Mouse (Mus musculus): ENCODE results near the gene Anapc1. TPM values are rescaled to one million over a fixed set of nuclear protein-coding genes. Genes with fewer than 3 reads are reported as not detected.
A peak's percentile ranks its signal among the peaks of the same experiment; 100 is the strongest.

Gene Anapc1
- total and polyA plus RNA-seq, 3 experiments = 51.7 to 146 (median 92.0) TPM

DNA sequence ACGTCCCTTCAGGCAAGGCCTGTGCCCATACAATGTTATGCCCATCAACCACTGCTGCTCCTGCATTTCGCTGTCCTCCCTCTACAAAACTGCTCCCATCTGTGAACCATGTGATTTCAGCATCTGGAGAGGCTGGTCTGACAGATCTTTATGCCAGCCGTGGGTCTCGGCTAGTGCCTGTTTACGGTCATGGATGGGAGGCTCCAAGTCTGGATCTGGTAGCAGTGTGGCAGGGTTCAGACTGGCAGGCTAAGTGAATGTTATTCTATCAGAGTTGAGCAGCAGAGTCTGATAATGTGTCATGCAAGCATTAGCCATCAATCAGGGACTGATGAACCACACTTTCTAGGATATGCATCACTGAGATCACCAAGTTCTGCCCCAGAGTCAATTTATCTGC is 104.3 kb downstream of the Anapc1 start:
- peaks cover 6% of the 10 kb centered on the region for H3K27me3 ChIP-seq (replicated peaks)
- dilution Hi-C loops (cut with MboI; ENCODE audit: extremely low pct_ligation_motif_present, extremely low pct_unique_long_range_greater_than_20kb, low sequenced_read_pairs) = no loop called here
- H3K4me1 ChIP-seq (ENCODE audit: control insufficient read depth in 1 of 2, insufficient read depth in 2 of 2) = no peaks in the 10 kb centered on the region
- DNase-seq (ENCODE audit: extremely low read depth) = no peak
- H3K9me3 ChIP-seq (replicated peaks; ENCODE audit: low read length) = no peaks in the 10 kb centered on the region
- no peak overlapping the region for H3K9ac ChIP-seq (ENCODE audit: insufficient read depth, low read depth)
- TF ChIP-seq ELF1 (IDR thresholded peaks at IDR 0.05; ENCODE audit: low read depth, low read length) (no peak), MAFK (IDR thresholded peaks at IDR 0.05; ENCODE audit: insufficient replicate concordance, low read length) (no peak), POLR2AphosphoS2 (IDR thresholded peaks at IDR 0.05; ENCODE audit: low read depth, low read length) (no peak), KAT2A (IDR thresholded peaks at IDR 0.05; ENCODE audit: insufficient replicate concordance, low read length) (no peak), SMC3 (IDR thresholded peaks at IDR 0.05; ENCODE audit: low read depth, low read length) (no peak)
- no peak overlapping the region for H3K27ac ChIP-seq (ENCODE audit: insufficient read depth, low read depth)
- no peak overlapping the region for H3K4me2 ChIP-seq (ENCODE audit: insufficient read depth, low read depth, poor library complexity, severe bottlenecking)
- H3K4me3 ChIP-seq (replicated peaks in 1 of 3; ENCODE audit: low read depth in 2 of 3, low read length in 2 of 3, poor library complexity in 1 of 3) = no peak overlapping the region
- in situ Hi-C loops (cut with MboI; ENCODE audit: low pct_ligation_motif_present, low pct_unique_long_range_greater_than_20kb, low sequenced_read_pairs) = no loop called here
- no peaks in the 10 kb centered on the region for H3K79me2 ChIP-seq (replicated peaks; ENCODE audit: control insufficient read depth, extremely low read depth, insufficient read depth, poor library complexity, severe bottlenecking)
- no peaks in the 10 kb centered on the region for H3K36me3 ChIP-seq (replicated peaks in 1 of 2; ENCODE audit: control insufficient read depth in 1 of 2, insufficient read depth in 1 of 2, low read length in 1 of 2)

DNA sequence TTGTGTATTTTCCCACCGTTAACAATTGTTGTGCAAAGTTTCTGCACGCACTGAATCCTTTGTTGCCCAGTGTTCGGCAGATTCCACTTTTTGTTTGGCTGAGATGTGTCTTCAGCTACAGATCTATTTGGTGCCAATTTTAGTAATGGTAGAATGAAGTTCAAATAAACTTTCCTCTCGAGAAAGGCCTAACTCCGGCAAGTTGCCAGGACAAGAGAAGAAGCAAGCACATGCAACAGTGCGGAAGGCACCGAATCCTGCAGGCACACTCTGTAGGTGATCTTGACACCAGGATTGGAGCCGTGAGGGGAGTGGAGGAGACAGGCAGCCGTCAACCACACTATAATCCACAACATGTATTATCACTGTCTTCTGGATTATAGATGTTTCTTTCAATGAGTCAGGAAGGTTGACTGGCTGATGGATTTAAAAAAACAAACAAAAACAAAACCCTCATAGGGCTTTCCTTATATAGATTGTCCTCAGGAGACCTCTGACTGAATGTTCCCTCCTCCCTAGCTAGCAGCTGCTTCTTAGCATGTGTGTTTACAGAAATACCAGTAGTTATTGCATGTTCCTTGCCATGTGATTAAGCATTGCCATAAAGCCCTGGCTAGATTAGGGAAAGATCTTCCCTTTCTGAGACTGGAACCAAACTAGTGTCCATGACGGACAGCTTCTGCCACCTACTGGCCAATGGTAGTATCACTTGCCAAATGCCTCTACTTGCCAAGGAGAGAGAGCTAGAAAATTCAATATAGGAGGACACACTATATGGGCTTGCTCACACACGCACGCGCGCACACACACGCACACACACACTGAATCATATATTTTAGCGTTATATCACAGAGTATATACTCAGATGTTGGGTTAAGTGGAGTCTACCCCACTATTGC is 114.2 kb downstream of the Anapc1 start:
- Histone ChIP-seq H3K4me2 (ENCODE audit: insufficient read depth, low read depth, poor library complexity, severe bottlenecking) (no peak overlapping the region), H3K27me3 (replicated peaks) (no peaks in the 10 kb centered on the region), H3K36me3 (replicated peaks in 1 of 2; ENCODE audit: control insufficient read depth in 1 of 2, insufficient read depth in 1 of 2, low read length in 1 of 2) (no peaks in the 10 kb centered on the region), H3K4me3 (replicated peaks in 1 of 3; ENCODE audit: low read depth in 2 of 3, low read length in 2 of 3, poor library complexity in 1 of 3) (no peak overlapping the region), H3K9ac (ENCODE audit: insufficient read depth, low read depth) (no peak overlapping the region), H3K4me1 (ENCODE audit: control insufficient read depth in 1 of 2, insufficient read depth in 2 of 2) (peaks cover 3 to 17% of the 10 kb centered on the region in 2 experiments; a peak in 2 of 4 replicates), H3K9me3 (replicated peaks; ENCODE audit: low read length) (peaks cover 3% of the 10 kb centered on the region), H3K79me2 (replicated peaks; ENCODE audit: control insufficient read depth, extremely low read depth, insufficient read depth, poor library complexity, severe bottlenecking) (no peaks in the 10 kb centered on the region), H3K27ac (ENCODE audit: insufficient read depth, low read depth) (no peak overlapping the region)
- in situ Hi-C loops (cut with MboI; ENCODE audit: low pct_ligation_motif_present, low pct_unique_long_range_greater_than_20kb, low sequenced_read_pairs) = loop anchor here (10.0 kb wide), 2 partner anchors 158 to 678 kb away; no protein-coding TSS in a partner anchor
- dilution Hi-C loops (cut with MboI; ENCODE audit: extremely low pct_ligation_motif_present, extremely low pct_unique_long_range_greater_than_20kb, low sequenced_read_pairs) = no loop called here
- TF ChIP-seq EP300 (IDR thresholded peaks at IDR 0.05; ENCODE audit: low read length) = no peak
- 0 out of 2 replicates have a peak, but pooled peaks have one; percentile 20 for TF ChIP-seq TCF12 (IDR thresholded peaks at IDR 0.05; ENCODE audit: low read depth, low read length)
- 0 out of 2 replicates have a peak, but pooled peaks have one; percentile 9 for TF ChIP-seq MAX (IDR thresholded peaks at IDR 0.05; ENCODE audit: low read length)
- peak; percentile 82 for TF ChIP-seq ZC3H11A (IDR thresholded peaks at IDR 0.05; ENCODE audit: low read depth, low read length)
- no peak for TF ChIP-seq MAZ (IDR thresholded peaks at IDR 0.05; ENCODE audit: low read depth, low read length)
- TF ChIP-seq CTCF (conservative IDR thresholded peaks at IDR 0.05 in 1 of 2, IDR thresholded peaks at IDR 0.05 in 1 of 2; ENCODE audit: low read depth in 2 of 2, low read length in 2 of 2) = peak; percentile 93 to 95
- TF ChIP-seq RAD21 (IDR thresholded peaks at IDR 0.05; ENCODE audit: low read depth, low read length) = peak; percentile 99
- TF ChIP-seq MYC (IDR thresholded peaks at IDR 0.05; ENCODE audit: low read depth, low read length) = peak; percentile 65; the same call in 1 of the 2 replicates
- peak; percentile 95 for TF ChIP-seq SMC3 (IDR thresholded peaks at IDR 0.05; ENCODE audit: low read depth, low read length)
- no peak for TF ChIP-seq POLR2AphosphoS2 (IDR thresholded peaks at IDR 0.05; ENCODE audit: low read depth, low read length)
- DNase-seq (ENCODE audit: extremely low read depth) = peak; percentile 78

All from CH12.LX (cell line).